Mouse (Mus musculus) spleen, embryonic (tissue): ENCODE data around the gene Olfr1015.

ENCODE experiments used
- CTCF ChIA-PET: fragments of 350-600 bp; sonication (Branson Sonifier 250); formaldehyde crosslinking; loops from one replicate; lab custom pipeline; 2022; lab: Charles Lee

The Olfr1015 gene

GRCm38 (mm10) chr2:85781717-85782116 is at the start of gene Olfr1015:
Gene Olfr1015, plus strand, starts transcription at chr2:85782017.
- CTCF ChIA-PET: no interaction called here

- CTCF ChIA-PET: no interaction called here
Measured at GRCm38 (mm10) chr2:85753822-85754221, 28.0 kb upstream of the Olfr1015 start.

- CTCF ChIA-PET: no interaction called here
Measured at GRCm38 (mm10) chr2:85762666-85763065, 19.2 kb upstream of the Olfr1015 start, which contains the start of gene Olfr1012. Gene Olfr1012, minus strand, starts transcription at chr2:85762766.

- CTCF ChIA-PET: no interaction called here
Measured at GRCm38 (mm10) chr2:85766798-85767197, 15.0 kb upstream of the Olfr1015 start, which contains the start of gene Olfr1013. Gene Olfr1013, plus strand, starts transcription at chr2:85767098.

GRCm38 (mm10) chr2:85772413-85772812 is 9.4 kb upstream of the Olfr1015 start, which contains the start of gene Olfr1014:
Gene Olfr1014, plus strand, starts transcription at chr2:85772713.
- CTCF ChIA-PET: no interaction called here

GRCm38 (mm10) chr2:85792331-85792730 is 10.5 kb downstream of the Olfr1015 start:
- CTCF ChIA-PET: no interaction called here

- CTCF ChIA-PET: no interaction called here
Measured at GRCm38 (mm10) chr2:85802444-85802843, 20.6 kb downstream of the Olfr1015 start, which contains the start of gene Olfr1016. Gene Olfr1016, minus strand, starts transcription at chr2:85802544.

- CTCF ChIA-PET: no interaction called here
Measured at GRCm38 (mm10) chr2:85804501-85804900, 22.7 kb downstream of the Olfr1015 start.

GRCm38 (mm10) chr2:85818179-85818578 is 36.4 kb downstream of the Olfr1015 start, which contains the start of gene Olfr1018:
Gene Olfr1018, plus strand, starts transcription at chr2:85818479.
- CTCF ChIA-PET: no interaction called here
